Mouse (Mus musculus) B cell, adult 2 months (primary cell): ENCODE results near the gene Uchl5.
A peak's percentile ranks its signal among the peaks of the same experiment; 100 is the strongest.

Experiments
- DNase-seq, 2 experiments: peaks; one replicate each; pipeline ENCODE4 v3.0.0; 2022

Gene Uchl5

GRCm38 (mm10) chr1:143809062-143809461 is 32.0 kb downstream of the Uchl5 start:
- no peak for DNase-seq

- peak; percentile 89 to 90 for DNase-seq
Measured at GRCm38 (mm10) chr1:143813676-143814360, 36.7 kb downstream of the Uchl5 start.

GRCm38 (mm10) chr1:143820096-143820877 is 43.2 kb downstream of the Uchl5 start:
- DNase-seq, result no peak

- no peak for DNase-seq
Measured at GRCm38 (mm10) chr1:143822677-143823076, 45.6 kb downstream of the Uchl5 start.

GRCm38 (mm10) chr1:143830713-143831112 is 53.6 kb downstream of the Uchl5 start:
- no peak for DNase-seq

- DNase-seq, result no peak
Measured at GRCm38 (mm10) chr1:143836363-143837182, 59.5 kb downstream of the Uchl5 start.

GRCm38 (mm10) chr1:143837681-143838080 is 60.6 kb downstream of the Uchl5 start:
- DNase-seq, result no peak

GRCm38 (mm10) chr1:143838896-143839410 is 61.9 kb downstream of the Uchl5 start:
- no peak for DNase-seq

GRCm38 (mm10) chr1:143852329-143852728 is 75.3 kb downstream of the Uchl5 start:
- no peak for DNase-seq

GRCm38 (mm10) chr1:143852779-143853358 is 75.8 kb downstream of the Uchl5 start:
- DNase-seq, result no peak

- DNase-seq, result no peak
Measured at GRCm38 (mm10) chr1:143853691-143854115, 76.6 kb downstream of the Uchl5 start.

GRCm38 (mm10) chr1:143855706-143856105 is 78.6 kb downstream of the Uchl5 start:
- DNase-seq, result no peak
